Mouse (Mus musculus): ENCODE data around the gene Cd93.

Cd93 gene

GRCm38 (mm10) chr2:148398901-148399685, 44.3 kb downstream of the Cd93 start:
- no peak for DNase-seq

- peak; percentile 36 for DNase-seq
Measured at GRCm38 (mm10) chr2:148397784-148398100, 45.6 kb downstream of the Cd93 start.

- DNase-seq: no peak
Measured at GRCm38 (mm10) chr2:148397015-148397783, 46.2 kb downstream of the Cd93 start.

- no peak for DNase-seq
Measured at GRCm38 (mm10) chr2:148396209-148396608, 47.2 kb downstream of the Cd93 start.

GRCm38 (mm10) chr2:148395131-148396051, 48.0 kb downstream of the Cd93 start, which contains the start of gene Sstr4:
Sstr4 (plus strand) TSS chr2:148395344.
- DNase-seq: peak; percentile 47

GRCm38 (mm10) chr2:148393846-148394245, 49.5 kb downstream of the Cd93 start:
- no peak for DNase-seq

- no peak for DNase-seq
Measured at GRCm38 (mm10) chr2:148393149-148393548, 50.2 kb downstream of the Cd93 start.

- no peak for DNase-seq
Measured at GRCm38 (mm10) chr2:148387652-148388581, 55.4 kb downstream of the Cd93 start.

- no peak for DNase-seq
Measured at GRCm38 (mm10) chr2:148386927-148387326, 56.4 kb downstream of the Cd93 start.

All from kidney, adult 18-20 months (tissue).